Mouse (Mus musculus) adrenal gland, postnatal 14 days (tissue): ENCODE measurements around the gene Pomp. TPM values are rescaled to one million over a fixed set of nuclear protein-coding genes. Genes with fewer than 3 reads are reported as not detected.

Experiments used
- DNase-seq: peaks from one replicate; pipeline ENCODE4 v3.0.0; 2021; ENCODE audit warnings: mixed read lengths
- total RNA-seq: library from RNA; stranded (reverse); gene quantifications from 2 replicates; pipeline ENCODE4 v1.2.3, GENCODE M21; 2021

Pomp gene
- total RNA-seq, 1 experiment from 2014 or later: 178 TPM

GRCm38 (mm10) chr5:147902008-147902757 lies 41.9 kb downstream of the Pomp start:
- DNase-seq: no peak

GRCm38 (mm10) chr5:147903166-147903565 lies 42.9 kb downstream of the Pomp start:
- peak; percentile 24 for DNase-seq

GRCm38 (mm10) chr5:147907144-147907543 lies 46.9 kb downstream of the Pomp start:
- no peak for DNase-seq

- DNase-seq: peak; percentile 73
Measured at GRCm38 (mm10) chr5:147907851-147908250, 47.6 kb downstream of the Pomp start.

- no peak for DNase-seq
Measured at GRCm38 (mm10) chr5:147910807-147911509, 50.7 kb downstream of the Pomp start.

GRCm38 (mm10) chr5:147911744-147912143 lies 51.5 kb downstream of the Pomp start:
- peak; percentile 37 for DNase-seq

GRCm38 (mm10) chr5:147913241-147913842 lies 53.1 kb downstream of the Pomp start:
- no peak for DNase-seq

- DNase-seq: no peak
Measured at GRCm38 (mm10) chr5:147915038-147915566, 54.8 kb downstream of the Pomp start.

GRCm38 (mm10) chr5:147916171-147916570 lies 55.9 kb downstream of the Pomp start:
- DNase-seq: peak; percentile 44

GRCm38 (mm10) chr5:147918044-147918846 lies 58.0 kb downstream of the Pomp start:
- peak; percentile 59 for DNase-seq

- no peak for DNase-seq
Measured at GRCm38 (mm10) chr5:147924621-147925020, 64.4 kb downstream of the Pomp start.

Other genes with a start within 250 kb of the Pomp start
- gene Flt1, start 134.4 kb upstream of the Pomp start, total RNA-seq: 56.2 and 60.0 TPM in 2 replicates
- 10.0 and 11.2 TPM in 2 replicates for gene Slc46a3, start 34.4 kb downstream of the Pomp start, total RNA-seq
- gene Mtus2, start 96.9 kb downstream of the Pomp start, total RNA-seq: 2.4 and 3.5 TPM in 2 replicates